Mouse (Mus musculus) lung, postnatal 0 days (tissue): Measurements from ENCODE around the gene Paqr9. TPM values are rescaled to one million over a fixed set of nuclear protein-coding genes. Genes with fewer than 3 reads are reported as not detected.

Experiments
- ATAC-seq: fragments of 200-750 bp; cut with Nextera tagmentation; 2 replicates; pipeline ENCODE4 v1.8.0; 2017; ENCODE audit warnings: moderate library complexity
- DNase-seq: peaks from one replicate; pipeline ENCODE4 v3.0.0-alpha.2; 2016; ENCODE audit warnings: low spot score
- H3K27ac ChIP-seq: fragments of 300-500 bp; sonication (generic); 2 replicates; pipeline ENCODE4 v1.5.1; 2014; ENCODE audit warnings: antibody characterized with exemption, mild to moderate bottlenecking, low read length, mixed read lengths
- H3K27me3 ChIP-seq: fragments of 300-500 bp; sonication (generic); replicated peaks from 2 replicates; pipeline ENCODE4 v1.6.1; 2014; ENCODE audit warnings: low read length, mixed read lengths; ENCODE audit not compliant: insufficient read depth
- H3K36me3 ChIP-seq: fragments of 300-500 bp; sonication (generic); 2 replicates; pipeline ENCODE4 v1.6.1; 2014; ENCODE audit warnings: low read length, mixed read lengths; ENCODE audit not compliant: insufficient read depth
- H3K4me1 ChIP-seq: fragments of 300-500 bp; sonication (generic); 2 replicates; pipeline ENCODE4 v1.6.1; 2014; ENCODE audit warnings: antibody characterized with exemption, low read depth, low read length, mixed read lengths; ENCODE audit not compliant: insufficient read depth
- H3K4me2 ChIP-seq: fragments of 300-500 bp; sonication (generic); replicated peaks from 2 replicates; pipeline ENCODE4 v1.6.1; 2014; ENCODE audit warnings: low read depth, mild to moderate bottlenecking, low read length, moderate library complexity, mixed read lengths
- H3K4me3 ChIP-seq: fragments of 300-500 bp; sonication (generic); 2 replicates; pipeline ENCODE4 v1.5.1; 2014; ENCODE audit warnings: low read depth, low read length
- H3K9ac ChIP-seq: fragments of 300-500 bp; sonication (generic); replicated peaks from 2 replicates; pipeline ENCODE4 v1.6.1; 2014; ENCODE audit warnings: low read depth, mild to moderate bottlenecking
- H3K9me3 ChIP-seq: fragments of 300-500 bp; sonication (generic); 2 replicates; pipeline ENCODE4 v1.6.1; 2016; ENCODE audit warnings: low read length, mixed read lengths
- CTCF ChIP-seq: IDR thresholded peaks from 2 replicates; pipeline ENCODE4 v1.5.1; 2016; ENCODE audit warnings: antibody characterized with exemption, mild to moderate bottlenecking
- EP300 ChIP-seq: IDR thresholded peaks from 2 replicates; pipeline ENCODE4 v1.6.1; 2016; ENCODE audit warnings: antibody characterized with exemption, mild to moderate bottlenecking, control low read depth
- WGBS: fragments of 180-500 bp; shearing (Covaris S2); extraction: QIAGEN DNeasy Blood & Tissue Kit; methylation state at CpG from one replicate; pipeline ENCODE4 v1.1.7; 2014; 5-methylcytosine and 5-hydroxymethylcytosine counted together
- polyA plus RNA-seq: library from polyadenylated mRNA; unstranded; fragments of >200 nt; fragmentation: Nextera tagmentation; extraction: Ambion mirVana; gene quantifications from 2 replicates; pipeline ENCODE4 v1.2.1, GENCODE M21; 2015

Paqr9 gene
- polyA plus RNA-seq, 1 experiment from 2014 or later: 0.16 TPM

DNA sequence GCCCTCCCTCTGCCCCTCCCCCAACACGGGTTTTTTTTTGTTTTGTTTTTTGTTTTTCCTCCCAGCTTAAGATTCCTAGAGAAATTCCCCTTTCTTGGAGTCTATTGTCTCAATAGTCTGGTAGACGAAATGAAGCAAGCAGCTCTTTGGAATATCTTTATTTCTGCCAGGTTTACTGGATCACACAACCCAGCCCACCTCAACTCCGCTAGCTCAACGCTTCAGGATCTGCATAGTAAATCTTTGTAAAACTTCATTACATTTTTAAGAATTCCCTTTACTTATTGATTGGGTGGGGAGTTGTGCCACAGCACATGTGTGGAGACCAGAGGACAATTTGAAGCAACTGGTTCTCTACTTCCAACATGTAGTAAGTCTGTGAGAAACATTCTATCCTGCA lies 11.1 kb downstream of the Paqr9 start:
- Histone ChIP-seq H3K27me3 (no peaks in the 10 kb centered on the region), H3K4me3 (no peak overlapping the region), H3K4me1 (no peaks in the 10 kb centered on the region), H3K9me3 (no peaks in the 10 kb centered on the region), H3K27ac (no peak overlapping the region), H3K36me3 (no peaks in the 10 kb centered on the region), H3K4me2 (no peak overlapping the region), H3K9ac (no peak overlapping the region)
- 85% methylated on average over 4 of the region's 4 CpGs for WGBS
- no peak for TF ChIP-seq EP300
- no peak for TF ChIP-seq CTCF
- ATAC-seq (no peak), DNase-seq (no peak)

- ATAC-seq: no peak
Observed at GRCm38 (mm10) chr9:95571494-95571893, 12.0 kb downstream of the Paqr9 start.

GRCm38 (mm10) chr9:95572558-95572957 lies 13.1 kb downstream of the Paqr9 start:
- no peak overlapping the region for H3K9ac ChIP-seq
- H3K27ac ChIP-seq: no peak overlapping the region
- 59% methylated on average over 5 of the region's 5 CpGs for WGBS
- H3K4me3 ChIP-seq: no peak overlapping the region
- no peak for TF ChIP-seq EP300
- TF ChIP-seq CTCF: no peak
- no peaks in the 10 kb centered on the region for H3K27me3 ChIP-seq
- ATAC-seq (no peak), DNase-seq (no peak)
- H3K36me3 ChIP-seq: no peaks in the 10 kb centered on the region
- no peak overlapping the region for H3K4me2 ChIP-seq
- H3K4me1 ChIP-seq: no peaks in the 10 kb centered on the region
- no peaks in the 10 kb centered on the region for H3K9me3 ChIP-seq

More at GRCm38 (mm10) chr9:95571494-95571893, 12.0 kb downstream of the Paqr9 start:
- Histone ChIP-seq H3K4me3 (no peak overlapping the region), H3K9ac (no peak overlapping the region), H3K9me3 (no peaks in the 10 kb centered on the region), H3K4me1 (no peaks in the 10 kb centered on the region), H3K27me3 (no peaks in the 10 kb centered on the region), H3K36me3 (no peaks in the 10 kb centered on the region), H3K27ac (no peak overlapping the region), H3K4me2 (no peak overlapping the region)
- no peak for TF ChIP-seq EP300
- TF ChIP-seq CTCF: no peak
- DNase-seq: no peak
- 90% methylated on average over 4 of the region's 4 CpGs for WGBS

DNA sequence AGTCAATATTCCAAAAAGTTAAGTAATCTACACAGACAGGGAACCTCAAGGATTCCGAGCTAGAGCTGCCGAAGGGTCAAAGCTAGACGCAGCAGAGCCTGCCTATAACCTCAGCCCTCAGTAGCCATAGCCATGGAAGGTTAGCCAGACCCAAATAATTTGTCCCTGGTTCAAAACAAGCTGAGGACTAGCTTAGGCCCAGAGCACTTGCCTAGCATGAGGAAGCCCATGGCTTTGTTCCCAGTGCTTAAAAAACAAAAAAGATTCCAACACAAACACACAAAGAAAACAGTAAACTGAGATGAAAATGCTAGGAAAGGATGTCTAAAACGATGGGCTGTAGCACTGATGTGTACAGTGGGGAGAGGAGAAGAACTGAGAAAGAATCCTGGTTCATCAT lies 14.7 kb downstream of the Paqr9 start:
- DNase-seq: no peak
- no peak for ATAC-seq
- Histone ChIP-seq H3K4me2 (no peak overlapping the region), H3K36me3 (no peaks in the 10 kb centered on the region), H3K4me3 (no peak overlapping the region), H3K4me1 (no peaks in the 10 kb centered on the region), H3K27ac (no peak overlapping the region), H3K9me3 (no peaks in the 10 kb centered on the region), H3K9ac (no peak overlapping the region), H3K27me3 (no peaks in the 10 kb centered on the region)
- TF ChIP-seq CTCF: no peak
- TF ChIP-seq EP300: no peak
- WGBS: 74% methylated on average over 4 of the region's 4 CpGs

GRCm38 (mm10) chr9:95577502-95577901 lies 18.0 kb downstream of the Paqr9 start:
- Histone ChIP-seq H3K36me3 (no peaks in the 10 kb centered on the region), H3K27ac (no peak overlapping the region), H3K9me3 (no peaks in the 10 kb centered on the region), H3K9ac (no peak overlapping the region), H3K4me3 (no peak overlapping the region), H3K27me3 (0 out of 2 replicates have a peak, but pooled peaks cover 4% of the 10 kb centered on the region), H3K4me2 (no peak overlapping the region), H3K4me1 (no peaks in the 10 kb centered on the region)
- no peak for DNase-seq
- WGBS: 62% methylated on average over 6 of the region's 6 CpGs
- TF ChIP-seq CTCF (no peak), EP300 (no peak)
- no peak for ATAC-seq

- no peak for DNase-seq
- no peak overlapping the region for H3K9ac ChIP-seq
- H3K4me1 ChIP-seq: no peaks in the 10 kb centered on the region
- ATAC-seq: no peak
- H3K27me3 ChIP-seq: 0 out of 2 replicates have a peak, but pooled peaks cover 4% of the 10 kb centered on the region
- no peaks in the 10 kb centered on the region for H3K9me3 ChIP-seq
- no peak for TF ChIP-seq CTCF
- TF ChIP-seq EP300: no peak
- H3K4me3 ChIP-seq: no peak overlapping the region
- no peak overlapping the region for H3K27ac ChIP-seq
- no peaks in the 10 kb centered on the region for H3K36me3 ChIP-seq
- 82% methylated on average over 5 of the region's 5 CpGs for WGBS
- no peak overlapping the region for H3K4me2 ChIP-seq
Observed at GRCm38 (mm10) chr9:95578366-95578895, 19.0 kb downstream of the Paqr9 start.
